Mouse (Mus musculus): ENCODE results near the gene Sorcs2.

The Sorcs2 gene

GRCm38 (mm10) chr5:36358161-36358560 lies 39.8 kb downstream of the Sorcs2 start:
- no peak for DNase-seq (ENCODE audit: low spot score)

GRCm38 (mm10) chr5:36356659-36357058 lies 41.3 kb downstream of the Sorcs2 start:
- DNase-seq (ENCODE audit: low spot score): no peak

GRCm38 (mm10) chr5:36355683-36356082 lies 42.3 kb downstream of the Sorcs2 start:
- DNase-seq (ENCODE audit: low spot score): no peak

DNA sequence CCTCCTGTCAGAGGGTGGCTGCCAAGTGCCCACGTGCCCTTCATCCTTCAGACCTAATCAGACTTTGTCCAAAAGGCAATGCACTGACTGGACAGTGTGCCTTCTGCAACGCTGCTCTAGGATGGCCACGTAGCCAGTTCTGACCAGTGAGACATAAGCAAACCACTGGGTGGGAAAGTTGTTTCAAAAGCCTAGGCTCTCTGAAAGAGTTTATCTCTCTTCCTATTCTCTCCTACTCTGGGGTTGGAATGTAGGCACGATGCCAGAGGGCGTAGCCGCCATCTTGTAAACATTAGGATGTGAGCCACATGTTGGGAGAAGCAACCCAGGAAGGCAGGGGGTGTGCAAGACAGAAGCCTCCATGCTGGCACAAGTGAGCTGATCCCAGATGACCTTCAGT lies 44.3 kb downstream of the Sorcs2 start:
- DNase-seq (ENCODE audit: low spot score): peak; percentile 50

DNA sequence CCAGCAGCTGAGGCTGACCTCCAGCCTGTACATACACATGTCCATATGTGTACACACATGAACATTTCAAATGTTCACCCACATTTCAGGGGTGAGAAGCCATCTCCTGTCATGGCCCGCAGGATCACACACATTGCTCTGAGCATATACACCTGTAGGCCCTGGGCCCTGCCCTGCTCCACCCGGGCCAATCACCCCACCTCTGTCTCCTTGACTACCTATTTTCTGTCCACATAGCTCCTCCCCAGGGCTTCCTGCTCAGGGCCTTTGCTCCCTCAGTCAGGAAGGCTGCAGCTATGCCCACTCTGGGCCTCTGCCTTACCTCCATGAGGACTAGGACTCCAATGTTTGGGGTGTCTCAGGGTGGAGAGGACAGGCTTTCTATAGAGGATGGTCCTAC lies 44.7 kb downstream of the Sorcs2 start:
- no peak for DNase-seq (ENCODE audit: low spot score)

GRCm38 (mm10) chr5:36346698-36347097 lies 51.2 kb downstream of the Sorcs2 start:
- DNase-seq (ENCODE audit: low spot score): no peak

GRCm38 (mm10) chr5:36339283-36339682 lies 58.7 kb downstream of the Sorcs2 start:
- no peak for DNase-seq (ENCODE audit: low spot score)

DNA sequence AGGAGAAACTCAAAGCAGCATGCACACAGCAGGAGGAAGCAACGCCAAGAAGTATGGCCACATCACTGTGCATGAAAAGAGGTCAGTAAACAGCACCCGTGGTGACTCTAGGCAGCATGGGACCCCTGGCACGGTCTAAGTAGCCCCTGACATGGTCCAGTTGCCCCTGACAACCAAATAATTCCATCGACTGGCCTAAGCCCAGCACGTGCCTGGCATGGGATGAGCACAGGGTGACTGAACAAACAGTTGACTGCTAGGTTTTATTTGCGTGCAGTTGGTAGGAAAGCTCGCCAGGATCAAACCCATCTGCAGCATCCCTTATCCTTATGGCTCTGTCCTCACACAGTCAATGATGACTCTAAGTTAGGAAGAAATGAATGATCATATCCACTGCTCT lies 61.7 kb downstream of the Sorcs2 start:
- no peak for DNase-seq (ENCODE audit: low spot score)

DNA sequence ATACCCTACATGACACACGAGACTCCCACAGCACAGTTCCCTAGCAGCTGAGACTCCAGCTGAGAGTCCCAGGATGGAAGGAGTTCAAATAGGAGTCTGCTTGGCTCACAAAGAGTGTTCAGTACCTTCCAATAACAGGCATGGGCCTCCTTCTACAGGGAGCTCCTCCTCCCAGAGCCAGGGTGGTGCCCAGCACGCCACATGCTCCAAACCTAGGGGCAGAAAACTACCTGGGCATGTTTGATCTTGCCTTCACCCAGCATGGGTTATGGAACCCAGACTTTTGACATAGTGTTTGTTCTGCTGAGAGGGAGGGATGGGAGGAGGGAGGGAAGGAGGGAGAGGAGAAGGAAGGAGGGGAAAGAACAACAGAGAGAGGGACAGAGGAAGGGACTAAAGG lies 62.3 kb downstream of the Sorcs2 start:
- DNase-seq (ENCODE audit: low spot score): no peak

DNA sequence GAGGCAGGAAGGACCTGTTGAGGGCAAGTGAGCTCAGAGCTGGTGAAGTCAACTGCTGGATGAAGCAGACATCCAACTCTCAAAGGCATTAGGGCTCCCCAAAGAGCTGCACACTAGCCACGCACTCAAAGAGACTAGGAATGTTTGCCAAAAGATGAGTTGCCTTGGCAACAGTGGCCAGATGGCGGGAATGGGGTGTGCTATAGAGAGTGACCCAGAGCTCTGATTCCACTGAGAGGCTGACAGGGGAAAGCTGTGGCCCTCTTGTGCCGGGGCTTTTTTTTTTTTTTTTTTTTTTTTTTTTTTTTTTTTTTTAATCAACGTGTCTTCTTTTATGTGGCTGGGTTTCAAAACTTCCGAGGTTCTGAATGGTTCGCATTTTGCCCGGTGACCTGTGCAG lies 63.7 kb downstream of the Sorcs2 start:
- DNase-seq (ENCODE audit: low spot score): no peak

- peak; percentile 31 for DNase-seq (ENCODE audit: low spot score)
These were observed 67.3 kb downstream of the Sorcs2 start for GRCm38 (mm10) chr5:36330472-36331155.

- no peak for DNase-seq (ENCODE audit: low spot score)
These were observed 71.6 kb downstream of the Sorcs2 start for GRCm38 (mm10) chr5:36326057-36327010.

GRCm38 (mm10) chr5:36324140-36324572 lies 73.8 kb downstream of the Sorcs2 start:
- peak; percentile 44 for DNase-seq (ENCODE audit: low spot score)

DNA sequence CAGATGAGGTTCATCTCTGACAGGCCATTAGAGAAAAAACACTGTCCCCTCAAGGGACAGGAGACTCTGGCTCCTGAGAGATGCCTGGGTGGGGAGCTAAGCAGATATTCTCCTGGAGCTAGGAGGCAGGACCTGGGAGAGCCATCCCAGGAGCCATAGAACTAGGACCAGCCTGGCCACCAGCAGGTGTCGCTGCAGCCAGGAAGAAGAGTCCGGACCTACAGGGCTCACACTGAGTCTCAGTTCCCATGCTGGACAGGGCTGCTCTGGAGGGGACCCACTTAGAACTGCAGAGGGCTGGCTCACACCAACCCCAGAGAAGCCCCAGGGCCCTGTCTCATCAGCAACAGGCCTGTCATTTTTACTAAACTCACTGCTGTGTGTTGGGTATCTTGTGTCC lies 74.4 kb downstream of the Sorcs2 start:
- peak; percentile 82 for DNase-seq (ENCODE audit: low spot score)

DNA sequence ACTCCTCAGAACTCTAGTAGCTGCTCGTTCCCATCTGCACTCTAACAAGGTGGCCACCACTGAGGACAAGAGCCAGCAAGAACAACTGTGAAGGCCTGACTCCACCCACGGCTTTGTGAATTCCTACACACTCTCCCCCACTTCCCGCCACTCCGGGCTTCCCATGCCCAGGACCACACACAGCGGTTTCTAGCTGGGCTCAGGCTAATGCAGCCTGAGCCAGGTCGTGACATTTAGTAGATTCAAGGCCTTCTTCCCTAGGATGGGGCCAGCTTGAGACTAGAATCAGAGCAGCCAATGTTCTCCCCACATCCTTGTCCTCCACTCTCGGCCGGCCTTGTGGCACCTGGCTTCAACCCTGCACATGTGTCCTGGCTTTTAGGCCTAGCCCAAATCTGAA lies 76.4 kb downstream of the Sorcs2 start:
- DNase-seq (ENCODE audit: low spot score): no peak

GRCm38 (mm10) chr5:36320667-36321066 lies 77.3 kb downstream of the Sorcs2 start:
- peak; percentile 44 for DNase-seq (ENCODE audit: low spot score)

DNA sequence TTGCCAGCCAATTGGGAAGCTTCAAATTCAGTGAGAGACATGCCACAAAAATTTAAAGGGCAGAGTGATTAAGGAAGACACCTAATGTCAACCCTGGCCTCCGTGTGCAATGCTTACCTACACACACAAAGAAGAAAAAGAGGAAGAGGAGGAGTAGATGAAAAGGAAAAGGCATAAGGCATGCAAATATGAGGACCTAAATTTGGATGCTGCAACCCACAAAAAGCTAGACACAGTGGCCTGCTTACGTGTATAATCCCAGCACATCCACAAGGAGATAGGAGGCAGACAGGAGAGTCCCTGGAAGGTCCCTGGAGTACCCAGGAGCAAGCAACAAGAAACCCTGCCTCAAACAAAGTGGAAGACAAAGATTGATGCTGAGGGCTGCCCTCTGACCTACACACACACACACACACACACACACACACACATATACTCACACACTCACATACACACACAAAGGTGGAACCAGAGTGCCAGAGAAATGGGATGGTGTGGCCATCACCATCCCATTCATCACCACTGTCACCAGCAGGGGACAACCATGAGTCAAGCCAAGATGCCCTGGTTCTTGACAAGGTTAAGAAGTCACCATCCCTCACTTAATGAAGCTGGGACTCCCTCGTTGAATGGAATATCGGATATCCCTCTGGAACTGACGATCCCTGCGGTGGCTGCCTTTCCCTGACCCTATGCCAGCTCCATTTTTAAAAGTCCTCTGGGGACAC lies 80.1 kb downstream of the Sorcs2 start:
- no peak for DNase-seq (ENCODE audit: low spot score)

DNA sequence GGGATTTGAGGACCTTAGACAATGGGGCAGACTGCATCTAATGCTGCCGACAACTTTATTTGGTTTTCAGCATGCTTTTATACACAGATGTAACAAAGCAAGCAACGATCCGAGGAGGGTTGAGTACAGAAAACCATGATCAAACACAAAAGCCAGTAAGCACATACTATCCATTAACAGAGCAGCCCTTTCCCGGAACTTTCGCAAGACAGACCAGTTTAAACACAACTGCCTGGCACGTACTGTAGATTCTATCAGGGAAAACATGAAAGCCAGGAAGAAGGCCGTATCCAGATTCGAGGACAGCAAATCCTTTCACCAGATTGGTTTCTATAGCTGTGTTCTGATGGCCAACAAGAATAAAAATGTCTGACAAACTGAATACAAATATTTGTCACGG lies 82.8 kb downstream of the Sorcs2 start:
- DNase-seq (ENCODE audit: low spot score): no peak

DNA sequence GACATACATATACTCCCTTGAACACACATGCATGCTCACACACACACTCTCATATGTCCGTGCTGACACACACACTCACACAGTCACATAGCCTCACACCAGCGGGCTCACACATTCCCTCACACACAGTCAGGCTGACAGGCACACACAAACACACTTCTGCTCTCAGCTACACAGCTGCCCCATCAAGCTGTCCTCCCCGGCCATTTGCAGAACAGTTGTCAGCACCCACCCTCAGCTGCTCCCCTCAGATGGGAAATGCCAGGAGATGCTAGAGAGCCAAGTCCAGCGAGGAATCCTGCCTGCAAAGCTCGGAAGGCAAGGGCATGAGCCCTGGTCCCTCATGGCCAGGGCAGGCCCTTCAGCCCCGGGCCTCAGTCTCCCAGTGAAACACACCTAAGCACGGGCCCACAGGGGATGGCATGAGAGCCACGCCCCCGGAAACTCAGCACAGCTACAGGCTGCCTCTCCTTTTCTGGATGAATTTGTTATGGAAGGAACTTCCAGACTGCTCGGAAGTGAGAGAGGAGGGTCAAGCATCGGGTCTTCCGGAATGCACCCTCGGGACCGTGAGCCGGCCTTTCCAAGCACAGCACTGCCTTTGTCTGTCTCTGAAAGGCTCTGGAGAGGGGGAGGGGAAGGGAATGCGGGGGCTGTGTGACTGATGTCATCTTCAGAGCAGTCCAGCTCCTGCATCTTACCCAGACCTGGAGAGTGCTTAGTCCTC lies 84.4 kb downstream of the Sorcs2 start:
- no peak for DNase-seq (ENCODE audit: low spot score)

GRCm38 (mm10) chr5:36312926-36313325 lies 85.0 kb downstream of the Sorcs2 start:
- DNase-seq (ENCODE audit: low spot score): no peak

DNA sequence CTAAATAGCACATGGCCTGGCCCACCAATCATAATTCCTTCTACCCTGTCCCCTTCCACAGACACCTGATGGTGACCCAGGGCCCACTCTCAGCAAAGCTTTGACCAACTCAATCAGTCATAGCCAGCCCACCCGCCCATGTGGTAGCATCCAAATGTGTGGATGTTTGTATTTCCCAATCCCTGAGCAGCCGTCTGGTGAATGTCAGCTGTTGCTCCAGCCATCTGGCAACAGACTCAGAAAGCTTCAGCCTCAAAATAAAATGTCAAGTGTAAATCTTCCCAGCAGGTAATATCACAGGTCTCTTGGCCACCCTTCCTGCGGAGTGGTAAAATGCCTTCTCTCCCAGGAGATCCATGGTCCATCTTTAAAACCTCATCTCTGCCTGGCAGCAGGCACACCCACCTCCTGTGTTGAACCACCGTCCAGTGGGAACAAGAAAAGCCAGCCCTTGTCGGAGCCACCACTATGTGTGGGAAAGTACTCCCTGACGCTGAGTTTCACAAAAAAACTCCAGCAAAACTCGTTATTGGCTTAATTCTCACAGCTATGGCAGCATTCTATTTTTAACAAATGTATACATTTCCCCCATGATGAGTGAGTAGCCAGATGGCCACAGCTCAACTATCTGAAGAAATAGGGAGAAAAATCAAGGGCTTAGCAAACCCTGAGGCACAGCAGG lies 93.5 kb downstream of the Sorcs2 start:
- DNase-seq (ENCODE audit: low spot score): no peak
